Mouse (Mus musculus) lung, adult 2 months (tissue): Measurements from ENCODE around the gene Sf3a1.

Experiments
- CTCF ChIP-seq: fragments of 200-500 bp; IDR thresholded peaks from 2 replicates; pipeline ENCODE4 v1.5.1; 2011; ENCODE audit warnings: mild to moderate bottlenecking, low read length, control low read depth; ENCODE audit not compliant: insufficient read depth
- POLR2A ChIP-seq: fragments of 200-500 bp; IDR thresholded peaks from 2 replicates; pipeline ENCODE4 v1.6.1; 2011; ENCODE audit warnings: low read depth, mild to moderate bottlenecking, control low read depth, low read length, borderline replicate concordance; ENCODE audit errors: extremely low read depth

- no peak for TF ChIP-seq CTCF
- no peak for TF ChIP-seq POLR2A
Measured at GRCm38 (mm10) chr11:4193420-4193819, 33.3 kb downstream of the Sf3a1 start.
